Mouse (Mus musculus): ENCODE results near the gene Mpv17l. TPM values are rescaled to one million over a fixed set of nuclear protein-coding genes. Genes with fewer than 3 reads are reported as not detected.
"Not testable (repeated sequence)": the region's sequence is repeated elsewhere in the genome, so short reads cannot be mapped to it uniquely, and the experiment has no call there.

Mpv17l gene
- 2.7 and 2.9 TPM in 2 replicates for polyA plus RNA-seq (2012; rRNA removed)

- peak within 1 kb of the TSS; percentile 97 for H3K27ac ChIP-seq (ENCODE audit: control insufficient read depth, insufficient read depth, low read depth, low read length)
- peaks cover 11% of the 10 kb centered on the region for H3K4me1 ChIP-seq (ENCODE audit: control insufficient read depth, insufficient read depth, low read length)
- TF ChIP-seq POLR2A (IDR thresholded peaks at IDR 0.05; ENCODE audit: control insufficient read depth, low read depth, low read length), result peak; percentile 64
- no peak for TF ChIP-seq CTCF (IDR thresholded peaks at IDR 0.05; ENCODE audit: control insufficient read depth, insufficient read depth, insufficient replicate concordance, low read depth, low read length)
- peak within 1 kb of the TSS; percentile 99 for H3K4me3 ChIP-seq (ENCODE audit: control insufficient read depth, low read depth, low read length)
- H3K27me3 ChIP-seq (ENCODE audit: control insufficient read depth, insufficient read depth, low read length), result no peaks in the 10 kb centered on the region
- H3K36me3 ChIP-seq (ENCODE audit: control insufficient read depth, insufficient read depth, low read length), result no peaks in the 10 kb centered on the region
Observed at GRCm38 (mm10) chr16:13902888-13903483, at the start of gene Mpv17l, which contains the start of gene Pdxdc1. Gene Mpv17l, plus strand, starts transcription at chr16:13903161. Gene Pdxdc1, minus strand, starts transcription at chr16:13903131.

GRCm38 (mm10) chr16:13853886-13854285, 49.1 kb upstream of the Mpv17l start:
- Histone ChIP-seq H3K36me3 (ENCODE audit: control insufficient read depth, insufficient read depth, low read length) (no peaks in the 10 kb centered on the region), H3K4me1 (ENCODE audit: control insufficient read depth, insufficient read depth, low read length) (no peaks in the 10 kb centered on the region), H3K27me3 (ENCODE audit: control insufficient read depth, insufficient read depth, low read length) (no peaks in the 10 kb centered on the region), H3K4me3 (ENCODE audit: control insufficient read depth, low read depth, low read length) (no peak overlapping the region), H3K27ac (ENCODE audit: control insufficient read depth, insufficient read depth, low read depth, low read length) (no peak overlapping the region)
- no peak for TF ChIP-seq CTCF (IDR thresholded peaks at IDR 0.05; ENCODE audit: control insufficient read depth, insufficient read depth, insufficient replicate concordance, low read depth, low read length)
- no peak for TF ChIP-seq POLR2A (IDR thresholded peaks at IDR 0.05; ENCODE audit: control insufficient read depth, low read depth, low read length)

- no peak for TF ChIP-seq CTCF (IDR thresholded peaks at IDR 0.05; ENCODE audit: control insufficient read depth, insufficient read depth, insufficient replicate concordance, low read depth, low read length)
- no peak for TF ChIP-seq POLR2A (IDR thresholded peaks at IDR 0.05; ENCODE audit: control insufficient read depth, low read depth, low read length)
- Histone ChIP-seq H3K4me3 (ENCODE audit: control insufficient read depth, low read depth, low read length) (no peak overlapping the region), H3K27me3 (ENCODE audit: control insufficient read depth, insufficient read depth, low read length) (no peaks in the 10 kb centered on the region), H3K4me1 (ENCODE audit: control insufficient read depth, insufficient read depth, low read length) (peaks cover 6% of the 10 kb centered on the region), H3K36me3 (ENCODE audit: control insufficient read depth, insufficient read depth, low read length) (no peaks in the 10 kb centered on the region), H3K27ac (ENCODE audit: control insufficient read depth, insufficient read depth, low read depth, low read length) (no peak overlapping the region)
Observed at GRCm38 (mm10) chr16:13866076-13866475, 36.9 kb upstream of the Mpv17l start.

- Histone ChIP-seq H3K27me3 (ENCODE audit: control insufficient read depth, insufficient read depth, low read length) (no peaks in the 10 kb centered on the region), H3K27ac (ENCODE audit: control insufficient read depth, insufficient read depth, low read depth, low read length) (no peak overlapping the region), H3K36me3 (ENCODE audit: control insufficient read depth, insufficient read depth, low read length) (no peaks in the 10 kb centered on the region), H3K4me3 (ENCODE audit: control insufficient read depth, low read depth, low read length) (no peak overlapping the region), H3K4me1 (ENCODE audit: control insufficient read depth, insufficient read depth, low read length) (peaks cover 6% of the 10 kb centered on the region)
- TF ChIP-seq CTCF (IDR thresholded peaks at IDR 0.05; ENCODE audit: control insufficient read depth, insufficient read depth, insufficient replicate concordance, low read depth, low read length) (no peak), POLR2A (IDR thresholded peaks at IDR 0.05; ENCODE audit: control insufficient read depth, low read depth, low read length) (no peak)
Observed at GRCm38 (mm10) chr16:13866616-13867015, 36.3 kb upstream of the Mpv17l start.

- H3K27ac ChIP-seq (ENCODE audit: control insufficient read depth, insufficient read depth, low read depth, low read length); H3K27me3 ChIP-seq (ENCODE audit: control insufficient read depth, insufficient read depth, low read length); H3K4me1 ChIP-seq (ENCODE audit: control insufficient read depth, insufficient read depth, low read length); H3K36me3 ChIP-seq (ENCODE audit: control insufficient read depth, insufficient read depth, low read length); H3K4me3 ChIP-seq (ENCODE audit: control insufficient read depth, low read depth, low read length): not testable (repeated sequence)
Observed at GRCm38 (mm10) chr16:13867406-13867805, 35.6 kb upstream of the Mpv17l start.

GRCm38 (mm10) chr16:13867910-13868514, 34.9 kb upstream of the Mpv17l start:
- Histone ChIP-seq H3K27me3 (ENCODE audit: control insufficient read depth, insufficient read depth, low read length) (no peaks in the 10 kb centered on the region), H3K27ac (ENCODE audit: control insufficient read depth, insufficient read depth, low read depth, low read length) (no peak overlapping the region), H3K36me3 (ENCODE audit: control insufficient read depth, insufficient read depth, low read length) (no peaks in the 10 kb centered on the region), H3K4me3 (ENCODE audit: control insufficient read depth, low read depth, low read length) (peak overlapping the region; percentile 46), H3K4me1 (ENCODE audit: control insufficient read depth, insufficient read depth, low read length) (peaks cover 6% of the 10 kb centered on the region)
- TF ChIP-seq CTCF (IDR thresholded peaks at IDR 0.05; ENCODE audit: control insufficient read depth, insufficient read depth, insufficient replicate concordance, low read depth, low read length), result no peak

- H3K27ac ChIP-seq (ENCODE audit: control insufficient read depth, insufficient read depth, low read depth, low read length), result no peak overlapping the region
- no peaks in the 10 kb centered on the region; the same call in 1 of the 2 replicates for H3K36me3 ChIP-seq (ENCODE audit: control insufficient read depth, insufficient read depth, low read length)
- H3K4me3 ChIP-seq (ENCODE audit: control insufficient read depth, low read depth, low read length), result no peak overlapping the region
- no peaks in the 10 kb centered on the region for H3K27me3 ChIP-seq (ENCODE audit: control insufficient read depth, insufficient read depth, low read length)
- H3K4me1 ChIP-seq (ENCODE audit: control insufficient read depth, insufficient read depth, low read length), result no peaks in the 10 kb centered on the region
- TF ChIP-seq CTCF (IDR thresholded peaks at IDR 0.05; ENCODE audit: control insufficient read depth, insufficient read depth, insufficient replicate concordance, low read depth, low read length) (no peak), POLR2A (IDR thresholded peaks at IDR 0.05; ENCODE audit: control insufficient read depth, low read depth, low read length) (no peak)
Observed at GRCm38 (mm10) chr16:13875483-13875882, 27.5 kb upstream of the Mpv17l start.

Data from testis, adult 2 months (tissue).